Mouse (Mus musculus): ENCODE data around the gene Lect2.

DNA sequence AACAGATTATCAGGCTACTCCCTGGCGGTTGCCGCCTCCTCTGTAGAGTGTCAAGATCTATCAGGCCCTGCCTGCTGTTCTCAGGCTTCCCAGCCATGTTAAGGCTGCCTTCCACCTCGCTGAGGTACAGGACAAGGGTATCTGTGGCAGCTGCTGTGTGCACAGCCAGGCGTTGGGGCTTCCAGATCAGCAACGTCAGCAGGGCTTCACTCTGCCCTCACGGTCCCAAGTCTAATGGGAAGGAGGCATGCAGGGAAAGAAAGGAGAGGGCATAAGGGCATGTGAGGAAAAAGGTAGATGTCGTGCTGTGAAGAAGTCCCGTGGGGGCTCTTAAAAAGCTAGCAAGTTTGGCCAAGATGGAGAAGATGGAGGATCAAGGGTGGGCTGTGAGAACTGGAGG lies 46.9 kb upstream of the Lect2 start:
- TF ChIP-seq POLR2A (IDR thresholded peaks at IDR 0.05; ENCODE audit: control insufficient read depth, low read depth, low read length) (no peak), CTCF (IDR thresholded peaks at IDR 0.05; ENCODE audit: control insufficient read depth, insufficient read depth, insufficient replicate concordance, low read depth, low read length) (no peak)
